Mouse (Mus musculus): ENCODE measurements around the gene Eef1b2. TPM values are rescaled to one million over a fixed set of nuclear protein-coding genes. Genes with fewer than 3 reads are reported as not detected.
A peak's percentile ranks its signal among the peaks of the same experiment; 100 is the strongest.

Eef1b2 gene
- total and polyA plus RNA-seq, 3 experiments = 1,302 to 1,881 (median 1,842) TPM

- Histone ChIP-seq H3K27me3 (replicated peaks) (no peaks in the 10 kb centered on the region), H3K9me3 (replicated peaks; ENCODE audit: low read length) (peaks cover 5% of the 10 kb centered on the region), H3K36me3 (replicated peaks in 1 of 2; ENCODE audit: control insufficient read depth in 1 of 2, insufficient read depth in 1 of 2, low read length in 1 of 2) (no peaks in the 10 kb centered on the region), H3K27ac (ENCODE audit: insufficient read depth, low read depth) (no peak overlapping the region), H3K9ac (ENCODE audit: insufficient read depth, low read depth) (no peak overlapping the region), H3K4me1 (ENCODE audit: control insufficient read depth in 1 of 2, insufficient read depth in 2 of 2) (no peaks in the 10 kb centered on the region), H3K4me2 (ENCODE audit: insufficient read depth, low read depth, poor library complexity, severe bottlenecking) (no peak overlapping the region), H3K4me3 (replicated peaks in 1 of 3; ENCODE audit: low read depth in 2 of 3, low read length in 2 of 3, poor library complexity in 1 of 3) (no peak overlapping the region), H3K79me2 (replicated peaks; ENCODE audit: control insufficient read depth, extremely low read depth, insufficient read depth, poor library complexity, severe bottlenecking) (no peaks in the 10 kb centered on the region)
- no peak for DNase-seq (ENCODE audit: extremely low read depth)
- TF ChIP-seq CTCF (conservative IDR thresholded peaks at IDR 0.05 in 1 of 2, IDR thresholded peaks at IDR 0.05 in 1 of 2; ENCODE audit: low read depth in 2 of 2, low read length in 2 of 2) (peak in 1 of 2 experiments; percentile 28; a peak in 2 of 4 replicates), E2F4 (IDR thresholded peaks at IDR 0.05; ENCODE audit: insufficient replicate concordance, low read depth, low read length) (no peak), MAFK (IDR thresholded peaks at IDR 0.05; ENCODE audit: insufficient replicate concordance, low read length) (no peak), USF1 (IDR thresholded peaks at IDR 0.05; ENCODE audit: low read depth, low read length) (no peak), KAT2A (IDR thresholded peaks at IDR 0.05; ENCODE audit: insufficient replicate concordance, low read length) (no peak)
- dilution Hi-C loops (cut with MboI; ENCODE audit: extremely low pct_ligation_motif_present, extremely low pct_unique_long_range_greater_than_20kb, low sequenced_read_pairs) = no loop called here
- in situ Hi-C loops (cut with MboI; ENCODE audit: low pct_ligation_motif_present, low pct_unique_long_range_greater_than_20kb, low sequenced_read_pairs) = no loop called here
Measured at GRCm38 (mm10) chr1:63219277-63219676, 42.7 kb downstream of the Eef1b2 start.

- Histone ChIP-seq H3K9ac (ENCODE audit: insufficient read depth, low read depth) (no peak overlapping the region), H3K36me3 (replicated peaks in 1 of 2; ENCODE audit: control insufficient read depth in 1 of 2, insufficient read depth in 1 of 2, low read length in 1 of 2) (no peaks in the 10 kb centered on the region), H3K9me3 (replicated peaks; ENCODE audit: low read length) (no peaks in the 10 kb centered on the region), H3K79me2 (replicated peaks; ENCODE audit: control insufficient read depth, extremely low read depth, insufficient read depth, poor library complexity, severe bottlenecking) (no peaks in the 10 kb centered on the region), H3K4me1 (ENCODE audit: control insufficient read depth in 1 of 2, insufficient read depth in 2 of 2) (no peaks in the 10 kb centered on the region), H3K4me3 (replicated peaks in 1 of 3; ENCODE audit: low read depth in 2 of 3, low read length in 2 of 3, poor library complexity in 1 of 3) (no peak overlapping the region), H3K27ac (ENCODE audit: insufficient read depth, low read depth) (no peak overlapping the region), H3K27me3 (replicated peaks) (no peaks in the 10 kb centered on the region), H3K4me2 (ENCODE audit: insufficient read depth, low read depth, poor library complexity, severe bottlenecking) (no peak overlapping the region)
- dilution Hi-C loops (cut with MboI; ENCODE audit: extremely low pct_ligation_motif_present, extremely low pct_unique_long_range_greater_than_20kb, low sequenced_read_pairs) (no loop called here), in situ Hi-C loops (cut with MboI; ENCODE audit: low pct_ligation_motif_present, low pct_unique_long_range_greater_than_20kb, low sequenced_read_pairs) (no loop called here)
- TF ChIP-seq USF1 (IDR thresholded peaks at IDR 0.05; ENCODE audit: low read depth, low read length) = no peak
- TF ChIP-seq ELF1 (IDR thresholded peaks at IDR 0.05; ENCODE audit: low read depth, low read length) = no peak
- TF ChIP-seq E2F4 (IDR thresholded peaks at IDR 0.05; ENCODE audit: insufficient replicate concordance, low read depth, low read length) = no peak
- TF ChIP-seq MAZ (IDR thresholded peaks at IDR 0.05; ENCODE audit: low read depth, low read length) = no peak
- TF ChIP-seq PAX5 (IDR thresholded peaks at IDR 0.05; ENCODE audit: low read length) = no peak
- no peak for TF ChIP-seq MXI1 (IDR thresholded peaks at IDR 0.05; ENCODE audit: low read depth, low read length)
- TF ChIP-seq SIN3A (IDR thresholded peaks at IDR 0.05; ENCODE audit: low read length) = no peak
- no peak for DNase-seq (ENCODE audit: extremely low read depth)
Measured at GRCm38 (mm10) chr1:63225009-63225408, 48.4 kb downstream of the Eef1b2 start.

GRCm38 (mm10) chr1:63225890-63226289, 49.3 kb downstream of the Eef1b2 start:
- Histone ChIP-seq H3K4me3 (replicated peaks in 1 of 3; ENCODE audit: low read depth in 2 of 3, low read length in 2 of 3, poor library complexity in 1 of 3) (no peak overlapping the region), H3K9ac (ENCODE audit: insufficient read depth, low read depth) (no peak overlapping the region), H3K27ac (ENCODE audit: insufficient read depth, low read depth) (no peak overlapping the region), H3K79me2 (replicated peaks; ENCODE audit: control insufficient read depth, extremely low read depth, insufficient read depth, poor library complexity, severe bottlenecking) (no peaks in the 10 kb centered on the region), H3K36me3 (replicated peaks in 1 of 2; ENCODE audit: control insufficient read depth in 1 of 2, insufficient read depth in 1 of 2, low read length in 1 of 2) (no peaks in the 10 kb centered on the region), H3K27me3 (replicated peaks) (no peaks in the 10 kb centered on the region), H3K4me1 (ENCODE audit: control insufficient read depth in 1 of 2, insufficient read depth in 2 of 2) (no peaks in the 10 kb centered on the region), H3K9me3 (replicated peaks; ENCODE audit: low read length) (no peaks in the 10 kb centered on the region), H3K4me2 (ENCODE audit: insufficient read depth, low read depth, poor library complexity, severe bottlenecking) (no peak overlapping the region)
- in situ Hi-C loops (cut with MboI; ENCODE audit: low pct_ligation_motif_present, low pct_unique_long_range_greater_than_20kb, low sequenced_read_pairs) (no loop called here), dilution Hi-C loops (cut with MboI; ENCODE audit: extremely low pct_ligation_motif_present, extremely low pct_unique_long_range_greater_than_20kb, low sequenced_read_pairs) (no loop called here)
- no peak for DNase-seq (ENCODE audit: extremely low read depth)
- TF ChIP-seq CHD1 (IDR thresholded peaks at IDR 0.05; ENCODE audit: low read depth, low read length) (no peak), ELF1 (IDR thresholded peaks at IDR 0.05; ENCODE audit: low read depth, low read length) (no peak), USF1 (IDR thresholded peaks at IDR 0.05; ENCODE audit: low read depth, low read length) (no peak)

All from CH12.LX (cell line).